Mouse (Mus musculus) C2C12 (cell line): Measurements from ENCODE around the gene Gm20521.

Experiments
- CEBPB ChIP-seq: IDR thresholded peaks from one replicate; pipeline ENCODE4 v1.6.1; 2011; ENCODE audit warnings: low read depth, mild to moderate bottlenecking, control low read depth, moderate library complexity
- CTCF ChIP-seq: IDR thresholded peaks from one replicate; pipeline ENCODE4 v1.5.1; 2011; ENCODE audit not compliant: control insufficient read depth, insufficient read depth, insufficient read length
- FOSL1 ChIP-seq: IDR thresholded peaks from one replicate; pipeline ENCODE4 v1.8.0; 2011; ENCODE audit warnings: mild to moderate bottlenecking, low read length; ENCODE audit not compliant: poor library complexity, insufficient read depth, severe bottlenecking
- MAX ChIP-seq: IDR thresholded peaks from one replicate; pipeline ENCODE4 v1.6.1; 2011; ENCODE audit warnings: mild to moderate bottlenecking, control low read depth
- MYOD1 ChIP-seq: IDR thresholded peaks from one replicate; pipeline ENCODE4 v1.6.1; 2011; ENCODE audit warnings: low read depth; ENCODE audit not compliant: control insufficient read depth, insufficient read length
- MYOG ChIP-seq: IDR thresholded peaks from one replicate; pipeline ENCODE4 v1.6.1; 2011; ENCODE audit not compliant: control insufficient read depth, insufficient read length; ENCODE audit errors: extremely low read depth
- USF1 ChIP-seq: IDR thresholded peaks from one replicate; pipeline ENCODE4 v1.6.1; 2011; ENCODE audit warnings: low read depth, mild to moderate bottlenecking, control low read depth, moderate library complexity

DNA sequence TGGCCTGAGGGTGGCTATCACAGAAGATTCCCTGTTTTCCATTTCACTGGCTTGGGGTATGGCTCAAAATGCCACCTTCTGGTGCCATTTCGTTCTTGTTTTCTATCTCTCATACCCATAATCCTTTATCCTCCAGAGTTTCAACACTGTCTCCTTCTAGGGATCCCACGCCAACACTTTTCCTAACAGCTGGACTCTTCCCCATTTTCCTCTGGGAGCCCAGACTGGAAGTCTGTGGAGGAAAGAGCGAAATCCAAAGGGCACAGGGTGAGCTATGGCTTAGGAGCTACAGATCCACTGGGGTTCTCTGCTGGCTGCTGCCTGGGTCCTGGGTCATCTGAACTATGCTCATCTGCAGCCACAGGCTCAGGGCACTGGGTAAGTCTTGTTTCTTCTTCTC is 9.1 kb upstream of the Gm20521 start:
- TF ChIP-seq CTCF, result no peak
- TF ChIP-seq USF1, result no peak
- TF ChIP-seq MYOG, result no peak
- TF ChIP-seq MYOD1, result no peak
- TF ChIP-seq MAX, result no peak
- no peak for TF ChIP-seq FOSL1
- TF ChIP-seq CEBPB, result no peak
